Mouse (Mus musculus) lung, embryonic 14.5 days (tissue): ENCODE measurements at regions not wholly inside any gene's neighbourhood (a gene's known extent, or its start where the extent isn't known, plus 50 kb on each side); places are given as distances from the start of the nearest gene placed in this dataset.

Experiments used
- ATAC-seq: fragments of 200-750 bp; cut with Nextera tagmentation; 2 replicates; pipeline ENCODE4 v1.8.0; 2017; ENCODE audit warnings: mild to moderate bottlenecking, moderate TSS enrichment, moderate library complexity; ENCODE audit not compliant: insufficient read depth
- DNase-seq: peaks from one replicate; pipeline ENCODE4 v3.0.0-alpha.2; 2015
- H3K27ac ChIP-seq: fragments of 300-500 bp; sonication (generic); 2 replicates; pipeline ENCODE4 v1.5.1; 2014; ENCODE audit warnings: low read depth, mild to moderate bottlenecking, moderate library complexity
- H3K27me3 ChIP-seq: fragments of 300-500 bp; sonication (generic); 2 replicates; pipeline ENCODE4 v1.6.1; 2014; ENCODE audit warnings: low read length, control low read depth; ENCODE audit not compliant: insufficient read depth
- H3K36me3 ChIP-seq: fragments of 300-500 bp; sonication (generic); 2 replicates; pipeline ENCODE4 v1.6.1; 2014; ENCODE audit warnings: control low read depth; ENCODE audit not compliant: insufficient read depth
- H3K4me1 ChIP-seq: fragments of 300-500 bp; sonication (generic); 2 replicates; pipeline ENCODE4 v1.6.1; 2014; ENCODE audit warnings: antibody characterized with exemption, control low read depth; ENCODE audit not compliant: insufficient read depth
- H3K4me2 ChIP-seq: fragments of 300-500 bp; sonication (generic); 2 replicates; pipeline ENCODE4 v1.6.1; 2014; ENCODE audit warnings: mild to moderate bottlenecking
- H3K4me3 ChIP-seq: fragments of 300-500 bp; sonication (generic); 2 replicates; pipeline ENCODE4 v1.5.1; 2014; ENCODE audit warnings: low read depth, low read length
- H3K9ac ChIP-seq: fragments of 300-500 bp; sonication (generic); 2 replicates; pipeline ENCODE4 v1.6.1; 2014
- H3K9me3 ChIP-seq: fragments of 300-500 bp; sonication (generic); 2 replicates; pipeline ENCODE4 v1.6.1; 2016; ENCODE audit warnings: low read depth, low read length, control low read depth
- CTCF ChIP-seq: IDR thresholded peaks from 2 replicates; pipeline ENCODE4 v1.5.1; 2016; ENCODE audit warnings: antibody characterized with exemption, low read depth
- WGBS: fragments of 180-500 bp; shearing (Covaris S2); extraction: QIAGEN DNeasy Blood & Tissue Kit; methylation state at CpG from one replicate; pipeline ENCODE4 v1.1.7; 2014; 5-methylcytosine and 5-hydroxymethylcytosine counted together

DNA sequence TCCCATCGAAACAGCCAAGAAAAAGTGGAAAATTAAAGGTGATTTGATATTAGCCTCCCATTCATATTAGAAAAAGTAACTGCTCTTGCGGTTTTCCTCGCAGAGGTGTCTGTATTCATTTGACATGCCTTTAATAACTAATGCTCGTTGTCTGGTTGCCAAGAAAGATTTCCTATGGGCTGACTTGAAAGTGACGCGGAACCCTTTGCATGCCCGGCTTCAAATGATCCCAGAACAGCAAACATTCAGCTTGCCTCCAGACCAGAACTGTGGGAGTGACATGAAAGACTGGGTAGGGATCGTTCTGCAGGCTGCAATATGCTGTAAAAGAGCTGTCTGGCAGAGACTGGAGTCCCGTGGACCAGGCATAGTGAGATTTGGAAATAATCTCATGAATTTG is 81.9 kb upstream of the Pkdcc start:
- Histone ChIP-seq H3K4me1 (peaks cover 7% of the 10 kb centered on the region), H3K36me3 (no peaks in the 10 kb centered on the region), H3K27ac (no peak overlapping the region), H3K9ac (no peak overlapping the region), H3K27me3 (no peaks in the 10 kb centered on the region), H3K9me3 (no peaks in the 10 kb centered on the region), H3K4me2 (no peak overlapping the region), H3K4me3 (no peak overlapping the region)
- peak; percentile 66 for DNase-seq
- no peak for TF ChIP-seq CTCF
- 31% methylated on average over 9 of the region's 9 CpGs for WGBS
- no peak for ATAC-seq

DNA sequence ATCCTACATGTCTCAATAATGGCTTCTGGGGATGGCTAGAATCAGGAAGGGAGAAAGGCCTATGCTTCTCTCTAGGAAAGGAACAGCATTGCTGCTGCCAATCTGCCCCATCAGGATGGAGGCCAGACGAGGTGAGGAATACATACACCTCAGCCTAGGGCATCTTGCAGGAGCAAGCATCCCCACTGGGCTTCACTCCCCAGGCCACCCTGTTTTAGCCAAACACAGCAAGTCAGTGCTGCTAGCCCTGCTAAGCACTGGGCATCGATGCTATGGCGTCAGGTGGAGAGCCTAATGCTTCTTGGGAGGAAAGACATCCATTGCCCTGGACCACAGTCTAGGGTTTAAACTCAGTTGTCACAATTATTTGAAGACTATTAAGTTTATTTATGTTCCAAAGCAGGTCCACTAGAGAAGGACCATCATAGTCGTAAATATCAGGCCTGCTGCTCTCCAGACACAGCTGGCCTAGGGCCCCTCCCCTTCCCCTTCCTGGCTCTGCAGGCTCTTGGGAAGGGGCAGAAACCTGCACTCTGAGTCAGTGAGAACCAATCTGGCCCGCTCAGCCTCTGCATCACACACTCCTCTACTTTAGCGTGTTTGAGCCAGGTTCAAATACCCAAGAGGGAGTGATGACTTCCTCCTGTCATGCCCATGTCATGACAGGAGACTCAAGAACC is 79.5 kb upstream of the Pkdcc start:
- no peak overlapping the region for H3K4me2 ChIP-seq
- H3K4me1 ChIP-seq: peaks cover 15% of the 10 kb centered on the region
- no peak overlapping the region for H3K4me3 ChIP-seq
- H3K36me3 ChIP-seq: no peaks in the 10 kb centered on the region
- no peak for DNase-seq
- no peak for TF ChIP-seq CTCF
- WGBS: 62% methylated on average over 6 of the region's 6 CpGs
- H3K9ac ChIP-seq: no peak overlapping the region
- H3K27ac ChIP-seq: no peak overlapping the region
- no peak for ATAC-seq
- no peaks in the 10 kb centered on the region for H3K9me3 ChIP-seq
- H3K27me3 ChIP-seq: no peaks in the 10 kb centered on the region

DNA sequence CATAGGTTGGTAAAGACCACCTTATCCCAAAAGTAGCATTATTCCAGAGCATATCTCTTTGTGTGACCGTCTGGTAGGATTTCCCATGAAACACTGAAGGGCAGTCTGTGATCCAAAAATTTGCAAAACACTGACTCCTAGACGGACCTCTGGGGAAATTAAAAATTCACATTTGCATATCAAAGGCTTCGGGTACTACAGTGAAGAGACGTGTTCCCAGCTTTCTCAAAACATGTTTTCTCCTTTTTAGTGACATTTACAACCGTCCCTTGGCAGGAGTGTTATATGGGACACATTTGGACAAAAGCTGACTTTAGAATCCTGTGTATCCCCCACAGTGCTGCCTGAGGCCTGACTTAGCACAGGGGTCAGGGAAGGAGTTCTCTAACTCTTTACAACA is 78.8 kb upstream of the Pkdcc start:
- Histone ChIP-seq H3K27me3 (no peaks in the 10 kb centered on the region), H3K4me1 (peaks cover 15% of the 10 kb centered on the region), H3K9me3 (no peaks in the 10 kb centered on the region), H3K27ac (no peak overlapping the region), H3K4me3 (no peak overlapping the region), H3K36me3 (no peaks in the 10 kb centered on the region), H3K4me2 (no peak overlapping the region), H3K9ac (no peak overlapping the region)
- TF ChIP-seq CTCF: no peak
- WGBS: 75% methylated on average over 5 of the region's 5 CpGs
- ATAC-seq: no peak
- no peak for DNase-seq

DNA sequence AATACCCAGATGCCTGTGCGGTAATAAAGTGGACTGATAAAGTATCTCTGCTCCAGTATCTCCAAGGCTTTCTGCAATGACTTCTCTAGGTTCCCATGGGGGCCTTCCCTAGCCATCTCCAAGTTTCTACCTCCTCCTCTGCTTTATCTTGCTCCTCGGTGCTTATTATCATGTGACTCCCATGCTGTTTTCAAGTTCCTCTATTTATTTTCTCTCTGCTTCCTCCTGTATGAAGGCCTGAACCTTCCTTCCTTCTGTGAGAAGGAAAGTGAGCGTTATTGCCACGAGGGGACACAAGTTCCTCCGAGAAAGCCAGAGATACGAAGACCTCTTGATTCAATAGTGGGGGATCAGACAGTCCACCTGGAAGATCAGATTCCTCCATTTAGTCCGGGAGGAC is 77.4 kb upstream of the Pkdcc start:
- TF ChIP-seq CTCF: no peak
- Histone ChIP-seq H3K9ac (no peak overlapping the region), H3K4me2 (no peak overlapping the region), H3K4me1 (peaks cover 15% of the 10 kb centered on the region), H3K4me3 (no peak overlapping the region), H3K36me3 (no peaks in the 10 kb centered on the region), H3K9me3 (no peaks in the 10 kb centered on the region), H3K27me3 (no peaks in the 10 kb centered on the region), H3K27ac (no peak overlapping the region)
- 75% methylated on average over 7 of the region's 7 CpGs for WGBS
- ATAC-seq (no peak), DNase-seq (no peak)

DNA sequence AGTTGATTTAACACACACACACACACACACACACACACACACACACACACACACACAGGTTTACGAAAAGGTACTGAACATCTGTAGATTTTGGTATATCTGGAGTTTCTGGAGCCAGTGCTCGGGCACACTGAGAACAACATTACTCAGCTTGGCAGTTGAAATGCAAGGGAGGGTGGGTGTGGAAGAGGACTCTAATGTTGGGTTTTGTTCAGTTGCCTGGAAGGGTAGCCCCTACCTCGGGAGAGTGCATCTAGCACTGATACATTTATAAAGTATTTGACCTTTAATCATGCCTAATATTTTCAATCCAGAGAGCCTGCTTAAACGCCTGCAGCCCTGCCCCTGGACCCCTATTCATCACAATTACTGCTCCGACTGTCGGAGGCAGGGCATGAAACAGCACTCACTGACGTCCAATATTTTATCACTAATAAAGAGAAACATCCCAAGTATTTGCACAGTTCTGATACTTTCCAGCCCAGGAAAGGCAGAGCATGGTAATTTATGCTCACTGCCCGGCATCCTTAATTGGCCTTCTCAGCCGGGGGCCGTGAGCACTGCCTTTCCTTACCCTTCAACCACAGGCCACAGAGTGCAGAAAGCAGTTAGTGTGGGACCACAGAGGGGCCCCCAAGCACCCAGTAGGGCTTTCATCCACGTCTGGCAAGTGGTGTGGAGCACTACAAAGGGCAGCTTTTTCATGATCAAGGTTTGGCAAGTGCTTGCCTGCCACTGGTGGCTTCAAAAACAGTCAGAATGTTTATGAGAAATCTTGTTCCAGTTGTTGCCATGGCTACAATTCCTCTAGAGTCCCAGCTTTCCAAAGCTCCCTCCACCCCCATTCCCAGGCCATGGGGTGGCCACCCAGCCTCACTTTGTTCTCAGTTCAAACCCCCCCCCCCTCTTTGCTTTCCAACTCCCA is 76.3 kb upstream of the Pkdcc start:
- peak; percentile 73 for ATAC-seq

DNA sequence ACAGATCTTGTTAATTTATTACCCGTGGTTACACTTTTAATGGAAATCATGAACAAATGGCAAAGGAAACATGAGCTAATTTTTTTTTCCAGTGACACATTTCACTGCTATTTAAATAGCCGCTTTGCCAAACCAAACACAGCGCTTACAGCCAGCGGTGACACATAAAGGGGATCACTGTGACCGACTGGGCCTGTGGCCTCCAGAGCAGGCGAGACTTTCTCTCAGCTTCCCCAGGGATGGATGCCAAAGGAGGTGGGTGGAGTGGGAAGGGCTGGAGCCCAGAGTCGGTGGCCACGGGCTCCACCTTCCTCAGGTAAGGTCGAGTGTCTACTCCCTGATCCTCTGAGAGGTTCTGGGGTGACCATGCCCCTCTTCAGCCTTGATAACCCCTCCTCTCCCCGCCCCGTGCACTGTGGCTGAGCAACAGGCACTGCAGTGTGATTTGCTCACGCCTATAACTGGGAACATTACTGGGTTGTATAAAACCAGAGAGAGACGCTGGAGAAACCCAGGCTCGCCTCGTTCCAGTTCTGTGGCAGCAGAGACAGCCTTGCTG is 66.6 kb upstream of the Pkdcc start:
- TF ChIP-seq CTCF: no peak
- no peaks in the 10 kb centered on the region for H3K9me3 ChIP-seq
- H3K4me2 ChIP-seq: no peak overlapping the region
- H3K4me1 ChIP-seq: no peaks in the 10 kb centered on the region
- 59% methylated on average over 15 of the region's 15 CpGs for WGBS
- H3K4me3 ChIP-seq: no peak overlapping the region
- peak overlapping the region; percentile 52; the same call in 1 of the 2 replicates for H3K27ac ChIP-seq
- no peaks in the 10 kb centered on the region for H3K36me3 ChIP-seq
- DNase-seq (peak; percentile 45), ATAC-seq (peak; percentile 81; the same call in 1 of the 2 replicates)
- no peak overlapping the region for H3K9ac ChIP-seq
- no peaks in the 10 kb centered on the region for H3K27me3 ChIP-seq

More for the DNA sequence above, 76.3 kb upstream of the Pkdcc start:
- Histone ChIP-seq H3K36me3 (no peaks in the 10 kb centered on the region), H3K9ac (no peak overlapping the region), H3K9me3 (no peaks in the 10 kb centered on the region), H3K4me3 (no peak overlapping the region), H3K4me1 (peaks cover 13% of the 10 kb centered on the region), H3K27me3 (no peaks in the 10 kb centered on the region), H3K27ac (peak overlapping the region; percentile 14; the same call in 1 of the 2 replicates), H3K4me2 (no peak overlapping the region)
- 23% methylated on average over 11 of the region's 11 CpGs for WGBS
- TF ChIP-seq CTCF: no peak
- DNase-seq: peak; percentile 67

DNA sequence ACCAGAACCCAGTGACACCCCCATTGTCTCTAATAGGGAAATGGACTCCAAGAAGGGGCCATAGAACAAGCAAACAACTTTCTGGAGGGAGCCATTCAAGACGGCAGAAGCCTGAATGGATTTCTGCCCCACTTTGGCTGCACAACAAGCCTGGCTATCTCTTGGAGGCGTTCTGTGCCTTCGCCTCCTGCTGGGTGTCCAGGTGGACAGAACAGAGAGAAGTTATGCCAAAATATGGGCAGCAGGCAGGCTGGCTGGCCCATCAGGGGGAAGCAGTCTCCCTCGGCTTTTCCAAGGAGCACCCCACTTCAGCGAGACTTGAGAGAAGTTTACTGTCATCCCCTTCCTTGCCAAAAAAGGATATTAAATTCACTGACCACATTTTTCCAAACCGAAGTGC is 65.8 kb upstream of the Pkdcc start:
- H3K36me3 ChIP-seq: no peaks in the 10 kb centered on the region
- H3K27me3 ChIP-seq: no peaks in the 10 kb centered on the region
- WGBS: 74% methylated on average over 6 of the region's 6 CpGs
- H3K4me1 ChIP-seq: no peaks in the 10 kb centered on the region
- no peak overlapping the region for H3K9ac ChIP-seq
- DNase-seq (no peak), ATAC-seq (no peak)
- no peak overlapping the region for H3K27ac ChIP-seq
- no peak overlapping the region for H3K4me3 ChIP-seq
- TF ChIP-seq CTCF: no peak
- H3K9me3 ChIP-seq: no peaks in the 10 kb centered on the region
- H3K4me2 ChIP-seq: no peak overlapping the region
